Mouse (Mus musculus): ENCODE results near the gene Clpx. TPM values are rescaled to one million over a fixed set of nuclear protein-coding genes. Genes with fewer than 3 reads are reported as not detected.
A peak's percentile ranks its signal among the peaks of the same experiment; 100 is the strongest.

The Clpx gene
- 49.4 and 52.9 TPM in 2 replicates for polyA plus RNA-seq (2014; fragmentation: Nextera tagmentation; extraction: Ambion mirVana)

DNA sequence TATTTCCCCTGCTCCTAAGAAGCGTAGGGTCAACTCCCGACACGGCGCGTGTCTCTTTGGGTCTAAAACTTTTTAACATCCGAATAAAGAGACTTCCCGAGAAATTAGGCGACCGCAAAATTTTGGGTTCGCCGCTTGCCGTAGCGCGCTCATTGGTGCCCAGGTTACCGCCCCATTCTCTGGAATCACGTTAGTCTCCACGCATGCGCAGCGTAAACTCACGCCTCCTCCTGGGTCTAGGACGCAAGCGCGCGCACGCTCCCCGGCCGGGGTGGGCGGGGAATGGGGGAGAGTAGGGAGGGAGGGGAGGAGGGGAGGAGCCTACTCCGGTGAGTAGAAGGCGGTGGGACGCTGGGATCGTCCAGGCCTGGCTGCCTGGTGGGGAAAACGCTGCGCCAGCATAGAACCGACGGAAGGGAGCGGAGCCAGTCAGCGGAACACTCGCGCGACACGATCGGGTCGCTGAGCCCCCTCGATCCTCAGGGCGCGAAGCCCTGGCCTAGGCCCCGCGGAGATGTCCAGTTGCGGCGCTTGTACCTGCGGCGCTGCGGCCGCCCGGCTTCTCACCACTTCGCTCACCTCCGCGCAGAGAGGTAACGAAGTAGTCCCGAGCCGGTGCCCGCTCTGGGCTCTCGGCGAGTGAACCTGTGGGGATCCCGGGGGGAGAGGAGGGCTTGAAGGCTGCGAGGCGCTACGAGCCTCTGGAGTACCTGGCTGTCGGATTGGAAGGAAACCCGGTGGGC lies at the start of gene Clpx:
TSS of gene Clpx (plus strand) at position 288 of the 743 bp plus-strand sequence.
- Histone ChIP-seq H3K4me2 (ENCODE audit: low read length) (peak within 1 kb of the TSS; percentile 88), H3K27me3 (ENCODE audit: control insufficient read depth, insufficient read depth, low read length) (no peaks in the 10 kb centered on the region), H3K27ac (replicated peaks in 1 of 2; ENCODE audit: control insufficient read depth in 1 of 2, insufficient read depth in 1 of 2, low read depth in 2 of 2, low read length in 2 of 2) (peak within 1 kb of the TSS; percentile 87 to 91), H3K4me3 (ENCODE audit: control insufficient read depth in 1 of 2, insufficient read depth in 1 of 2, low read depth in 1 of 2, low read length in 2 of 2) (peak within 1 kb of the TSS; percentile 95 to 96), H3K9me3 (ENCODE audit: control insufficient read depth, low read length) (no peaks in the 10 kb centered on the region), H3K4me1 (ENCODE audit: control insufficient read depth in 2 of 2, insufficient read depth in 2 of 2, low read length in 2 of 2) (peaks cover 2 to 18% of the 10 kb centered on the region in 2 experiments; a peak in 2 of 4 replicates), H3K36me3 (ENCODE audit: control insufficient read depth, insufficient read depth, low read length) (peaks cover 14% of the 10 kb centered on the region), H3K9ac (ENCODE audit: low read length) (peak within 1 kb of the TSS; percentile 97)
- ATAC-seq (ENCODE audit: insufficient number of reproducible peaks, insufficient read depth, low FRiP score, low read depth) = peak; percentile 97
- WGBS = under 1% methylated on average over 69 of the region's 71 CpGs

DNA sequence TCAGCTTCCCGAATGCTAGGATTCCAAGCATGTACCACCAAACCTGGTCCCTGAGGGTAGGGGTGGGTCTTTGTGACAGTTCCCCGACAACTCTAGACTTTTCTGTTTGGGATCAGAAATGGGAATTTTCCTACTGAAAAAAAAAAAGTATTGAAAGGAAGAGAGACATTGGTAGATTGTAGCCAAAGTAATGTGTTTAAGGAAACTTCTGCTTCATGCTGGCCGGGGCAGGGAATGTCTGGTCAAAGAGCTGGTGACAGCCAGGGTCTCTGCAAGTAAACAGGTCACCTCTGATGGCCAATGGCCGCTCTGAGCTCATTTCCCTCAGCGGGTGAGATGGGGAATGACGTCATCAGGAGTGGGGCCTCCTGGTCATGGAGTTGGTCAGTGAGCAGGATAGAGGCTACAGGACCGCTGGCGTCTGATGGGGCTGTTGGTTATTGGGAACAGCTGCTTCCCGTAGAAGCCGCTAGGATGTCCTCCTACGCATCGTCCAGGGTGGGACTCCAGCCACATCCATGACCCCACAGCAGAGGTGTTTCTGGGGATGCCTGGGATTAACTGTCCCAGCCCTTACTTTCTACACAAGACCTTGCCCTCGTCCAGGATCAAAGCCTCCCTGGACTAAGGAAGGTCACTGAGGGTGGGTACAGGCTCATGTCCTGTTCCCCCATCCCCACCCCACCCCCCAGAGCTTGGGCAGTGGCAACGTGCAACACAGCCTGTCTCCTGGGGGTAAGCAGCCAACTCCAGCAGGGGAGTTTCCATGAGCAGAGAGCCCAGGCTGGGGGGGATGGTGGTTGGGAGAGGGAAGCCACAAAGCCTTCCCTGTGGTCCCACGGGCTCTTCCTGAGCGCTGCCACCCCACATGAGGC lies 46.3 kb upstream of the Clpx start:
- Histone ChIP-seq H3K9me3 (ENCODE audit: control insufficient read depth, low read length) (no peaks in the 10 kb centered on the region), H3K36me3 (ENCODE audit: control insufficient read depth, insufficient read depth, low read length) (no peaks in the 10 kb centered on the region), H3K27me3 (ENCODE audit: control insufficient read depth, insufficient read depth, low read length) (no peaks in the 10 kb centered on the region), H3K9ac (ENCODE audit: low read length) (no peak overlapping the region), H3K4me3 (ENCODE audit: control insufficient read depth in 1 of 2, insufficient read depth in 1 of 2, low read depth in 1 of 2, low read length in 2 of 2) (no peak overlapping the region), H3K4me1 (ENCODE audit: control insufficient read depth in 2 of 2, insufficient read depth in 2 of 2, low read length in 2 of 2) (peaks cover 0 to 4% of the 10 kb centered on the region in 2 experiments; a peak in 2 of 4 replicates), H3K27ac (replicated peaks in 1 of 2; ENCODE audit: control insufficient read depth in 1 of 2, insufficient read depth in 1 of 2, low read depth in 2 of 2, low read length in 2 of 2) (no peak overlapping the region), H3K4me2 (ENCODE audit: low read length) (no peak overlapping the region)
- WGBS = 60% methylated on average over 16 of the region's 16 CpGs
- no peak for ATAC-seq (ENCODE audit: insufficient number of reproducible peaks, insufficient read depth, low FRiP score, low read depth)

DNA sequence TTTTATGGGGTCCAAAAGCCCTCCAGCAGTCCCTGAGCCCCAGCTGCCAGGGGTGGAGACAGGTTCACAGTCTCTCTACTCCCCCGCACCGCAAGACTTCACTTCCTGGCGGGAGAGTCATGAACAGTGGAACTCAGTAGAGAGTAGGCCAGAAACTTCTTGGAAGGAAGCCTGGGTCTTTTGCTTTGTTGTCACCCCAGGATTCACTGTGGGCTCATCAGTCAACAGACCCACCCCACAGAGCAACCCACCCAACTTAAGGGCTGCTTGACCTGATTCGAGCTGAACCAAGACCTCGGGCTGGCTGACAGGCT lies 45.7 kb upstream of the Clpx start:
- no peak overlapping the region for H3K9ac ChIP-seq (ENCODE audit: low read length)
- no peaks in the 10 kb centered on the region for H3K9me3 ChIP-seq (ENCODE audit: control insufficient read depth, low read length)
- H3K27ac ChIP-seq (replicated peaks in 1 of 2; ENCODE audit: control insufficient read depth in 1 of 2, insufficient read depth in 1 of 2, low read depth in 2 of 2, low read length in 2 of 2) = no peak overlapping the region
- 85% methylated on average over 5 of the region's 5 CpGs for WGBS
- H3K27me3 ChIP-seq (ENCODE audit: control insufficient read depth, insufficient read depth, low read length) = no peaks in the 10 kb centered on the region
- no peak overlapping the region for H3K4me3 ChIP-seq (ENCODE audit: control insufficient read depth in 1 of 2, insufficient read depth in 1 of 2, low read depth in 1 of 2, low read length in 2 of 2)
- no peak overlapping the region for H3K4me2 ChIP-seq (ENCODE audit: low read length)
- no peak for ATAC-seq (ENCODE audit: insufficient number of reproducible peaks, insufficient read depth, low FRiP score, low read depth)
- H3K36me3 ChIP-seq (ENCODE audit: control insufficient read depth, insufficient read depth, low read length) = no peaks in the 10 kb centered on the region
- peaks cover 0 to 4% of the 10 kb centered on the region in 2 experiments; a peak in 2 of 4 replicates for H3K4me1 ChIP-seq (ENCODE audit: control insufficient read depth in 2 of 2, insufficient read depth in 2 of 2, low read length in 2 of 2)

GRCm38 (mm10) chr9:65252026-65252425 lies 42.0 kb upstream of the Clpx start:
- WGBS = 51% methylated on average over 3 of the region's 3 CpGs
- Histone ChIP-seq H3K36me3 (ENCODE audit: control insufficient read depth, insufficient read depth, low read length) (no peaks in the 10 kb centered on the region), H3K9ac (ENCODE audit: low read length) (no peak overlapping the region), H3K4me1 (ENCODE audit: control insufficient read depth in 2 of 2, insufficient read depth in 2 of 2, low read length in 2 of 2) (peaks cover 0 to 4% of the 10 kb centered on the region in 2 experiments; a peak in 2 of 4 replicates), H3K9me3 (ENCODE audit: control insufficient read depth, low read length) (no peaks in the 10 kb centered on the region), H3K27me3 (ENCODE audit: control insufficient read depth, insufficient read depth, low read length) (no peaks in the 10 kb centered on the region), H3K4me3 (ENCODE audit: control insufficient read depth in 1 of 2, insufficient read depth in 1 of 2, low read depth in 1 of 2, low read length in 2 of 2) (no peak overlapping the region), H3K27ac (replicated peaks in 1 of 2; ENCODE audit: control insufficient read depth in 1 of 2, insufficient read depth in 1 of 2, low read depth in 2 of 2, low read length in 2 of 2) (no peak overlapping the region), H3K4me2 (ENCODE audit: low read length) (no peak overlapping the region)
- no peak for ATAC-seq (ENCODE audit: insufficient number of reproducible peaks, insufficient read depth, low FRiP score, low read depth)

- Histone ChIP-seq H3K4me1 (ENCODE audit: control insufficient read depth in 2 of 2, insufficient read depth in 2 of 2, low read length in 2 of 2) (no peaks in the 10 kb centered on the region), H3K36me3 (ENCODE audit: control insufficient read depth, insufficient read depth, low read length) (no peaks in the 10 kb centered on the region), H3K4me2 (ENCODE audit: low read length) (no peak overlapping the region), H3K9me3 (ENCODE audit: control insufficient read depth, low read length) (no peaks in the 10 kb centered on the region), H3K27me3 (ENCODE audit: control insufficient read depth, insufficient read depth, low read length) (no peaks in the 10 kb centered on the region), H3K4me3 (ENCODE audit: control insufficient read depth in 1 of 2, insufficient read depth in 1 of 2, low read depth in 1 of 2, low read length in 2 of 2) (no peak overlapping the region), H3K27ac (replicated peaks in 1 of 2; ENCODE audit: control insufficient read depth in 1 of 2, insufficient read depth in 1 of 2, low read depth in 2 of 2, low read length in 2 of 2) (no peak overlapping the region), H3K9ac (ENCODE audit: low read length) (no peak overlapping the region)
- 72% methylated on average over 11 of the region's 11 CpGs for WGBS
- no peak for ATAC-seq (ENCODE audit: insufficient number of reproducible peaks, insufficient read depth, low FRiP score, low read depth)
Measured at GRCm38 (mm10) chr9:65255906-65256600, 38.0 kb upstream of the Clpx start.

GRCm38 (mm10) chr9:65257218-65257910 lies 36.7 kb upstream of the Clpx start:
- no peaks in the 10 kb centered on the region for H3K27me3 ChIP-seq (ENCODE audit: control insufficient read depth, insufficient read depth, low read length)
- H3K36me3 ChIP-seq (ENCODE audit: control insufficient read depth, insufficient read depth, low read length) = no peaks in the 10 kb centered on the region
- no peak overlapping the region for H3K27ac ChIP-seq (replicated peaks in 1 of 2; ENCODE audit: control insufficient read depth in 1 of 2, insufficient read depth in 1 of 2, low read depth in 2 of 2, low read length in 2 of 2)
- ATAC-seq (ENCODE audit: insufficient number of reproducible peaks, insufficient read depth, low FRiP score, low read depth) = no peak
- 71% methylated on average over 9 of the region's 9 CpGs for WGBS
- no peak overlapping the region for H3K4me3 ChIP-seq (ENCODE audit: control insufficient read depth in 1 of 2, insufficient read depth in 1 of 2, low read depth in 1 of 2, low read length in 2 of 2)
- no peak overlapping the region for H3K9ac ChIP-seq (ENCODE audit: low read length)
- no peaks in the 10 kb centered on the region for H3K4me1 ChIP-seq (ENCODE audit: control insufficient read depth in 2 of 2, insufficient read depth in 2 of 2, low read length in 2 of 2)
- no peaks in the 10 kb centered on the region for H3K9me3 ChIP-seq (ENCODE audit: control insufficient read depth, low read length)
- no peak overlapping the region for H3K4me2 ChIP-seq (ENCODE audit: low read length)

DNA sequence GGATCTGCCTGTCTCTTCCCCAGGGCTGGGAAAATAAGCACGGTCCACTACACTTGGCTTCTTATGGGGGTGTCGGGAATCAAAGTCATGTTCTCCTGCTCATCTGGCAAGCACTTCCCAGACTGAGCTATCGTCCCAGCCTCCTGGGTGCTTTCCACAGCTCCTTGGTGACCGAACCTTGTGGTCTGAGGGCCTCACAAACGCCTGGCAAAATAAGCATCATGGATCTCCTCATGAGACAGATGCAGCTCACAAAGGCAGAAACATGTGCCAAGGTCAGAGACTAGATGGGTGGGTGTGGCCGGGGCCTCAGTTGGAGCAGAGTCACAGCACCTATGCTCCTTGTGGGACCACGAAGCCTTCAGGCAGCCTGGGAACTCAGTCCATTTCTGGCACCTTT lies 34.7 kb upstream of the Clpx start:
- Histone ChIP-seq H3K4me1 (ENCODE audit: control insufficient read depth in 2 of 2, insufficient read depth in 2 of 2, low read length in 2 of 2) (no peaks in the 10 kb centered on the region), H3K27me3 (ENCODE audit: control insufficient read depth, insufficient read depth, low read length) (no peaks in the 10 kb centered on the region), H3K27ac (replicated peaks in 1 of 2; ENCODE audit: control insufficient read depth in 1 of 2, insufficient read depth in 1 of 2, low read depth in 2 of 2, low read length in 2 of 2) (no peak overlapping the region), H3K36me3 (ENCODE audit: control insufficient read depth, insufficient read depth, low read length) (no peaks in the 10 kb centered on the region), H3K9me3 (ENCODE audit: control insufficient read depth, low read length) (no peaks in the 10 kb centered on the region), H3K4me2 (ENCODE audit: low read length) (no peak overlapping the region), H3K4me3 (ENCODE audit: control insufficient read depth in 1 of 2, insufficient read depth in 1 of 2, low read depth in 1 of 2, low read length in 2 of 2) (no peak overlapping the region), H3K9ac (ENCODE audit: low read length) (no peak overlapping the region)
- ATAC-seq (ENCODE audit: insufficient number of reproducible peaks, insufficient read depth, low FRiP score, low read depth) = no peak
- WGBS = 70% methylated on average over 7 of the region's 7 CpGs
